Mouse (Mus musculus) forebrain, embryonic 13.5 days (tissue): ENCODE results near the gene Myo16. TPM values are rescaled to one million over a fixed set of nuclear protein-coding genes. Genes with fewer than 3 reads are reported as not detected.

Experiments
- ATAC-seq: fragments of 200-750 bp; cut with Nextera tagmentation; 2 replicates; pipeline ENCODE4 v1.8.0; 2017
- H3K27ac ChIP-seq: fragments of 300-500 bp; sonication (generic); 2 replicates; pipeline ENCODE4 v1.5.1; 2015; ENCODE audit warnings: inconsistent platforms, mild to moderate bottlenecking, moderate library complexity
- H3K27me3 ChIP-seq: fragments of 300-500 bp; sonication (generic); 2 replicates; pipeline ENCODE4 v1.6.1; 2015; ENCODE audit warnings: mild to moderate bottlenecking, inconsistent platforms
- H3K36me3 ChIP-seq: fragments of 300-500 bp; sonication (generic); 2 replicates; pipeline ENCODE4 v1.6.1; 2015; ENCODE audit warnings: mild to moderate bottlenecking, inconsistent platforms; ENCODE audit not compliant: poor library complexity, severe bottlenecking
- H3K4me1 ChIP-seq: fragments of 300-500 bp; sonication (generic); 2 replicates; pipeline ENCODE4 v1.6.1; 2015; ENCODE audit warnings: inconsistent platforms
- H3K4me2 ChIP-seq: fragments of 300-500 bp; sonication (generic); 2 replicates; pipeline ENCODE4 v1.6.1; 2015; ENCODE audit warnings: inconsistent platforms, mild to moderate bottlenecking, moderate library complexity
- H3K4me3 ChIP-seq: fragments of 300-500 bp; sonication (generic); 2 replicates; pipeline ENCODE4 v1.5.1; 2015; ENCODE audit warnings: mild to moderate bottlenecking, inconsistent platforms
- H3K9ac ChIP-seq: fragments of 300-500 bp; sonication (generic); 2 replicates; pipeline ENCODE4 v1.6.1; 2015; ENCODE audit warnings: mild to moderate bottlenecking, inconsistent platforms
- H3K9me3 ChIP-seq: fragments of 300-500 bp; sonication (generic); replicated peaks from 2 replicates; pipeline ENCODE4 v1.6.1; 2016; ENCODE audit warnings: inconsistent platforms
- WGBS: fragments of 180-500 bp; shearing (Covaris S2); methylation state at CpG from one replicate; pipeline ENCODE4 v1.1.7; 2015; 5-methylcytosine and 5-hydroxymethylcytosine counted together
- polyA plus RNA-seq: library from polyadenylated mRNA; unstranded; fragments of >200 nt; fragmentation: Nextera tagmentation; extraction: Ambion mirVana; gene quantifications from 2 replicates; pipeline ENCODE4 v1.2.1, GENCODE M21; 2015

Gene Myo16
- polyA plus RNA-seq, 1 experiment from 2014 or later: 2.0 TPM

DNA sequence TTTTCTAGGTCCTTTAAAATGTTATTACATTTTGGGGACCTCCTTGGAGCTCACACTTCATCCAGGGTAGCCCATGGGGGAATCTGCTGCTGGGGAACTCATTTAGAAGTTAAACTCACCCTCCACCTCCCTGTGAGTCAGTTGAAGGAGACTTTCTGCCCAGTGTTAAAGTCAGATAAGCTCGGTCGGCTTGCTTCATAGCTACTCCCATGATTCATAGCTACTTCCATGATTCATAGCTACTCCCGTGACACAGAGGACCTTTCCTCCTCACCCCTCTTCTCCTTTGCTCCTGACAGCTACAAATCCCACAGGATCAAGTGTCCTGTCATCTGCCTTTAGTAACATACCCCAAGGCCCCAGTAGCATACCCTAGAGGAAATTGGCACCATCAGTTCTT, 89.6 kb downstream of the Myo16 start:
- 87% methylated on average over 3 of the region's 3 CpGs for WGBS
- H3K4me3 ChIP-seq: no peak overlapping the region
- no peaks in the 10 kb centered on the region for H3K27me3 ChIP-seq
- H3K36me3 ChIP-seq: no peaks in the 10 kb centered on the region
- H3K27ac ChIP-seq: no peak overlapping the region
- no peaks in the 10 kb centered on the region for H3K4me1 ChIP-seq
- no peaks in the 10 kb centered on the region for H3K9me3 ChIP-seq
- H3K9ac ChIP-seq: no peak overlapping the region
- H3K4me2 ChIP-seq: no peak overlapping the region
- ATAC-seq: no peak

DNA sequence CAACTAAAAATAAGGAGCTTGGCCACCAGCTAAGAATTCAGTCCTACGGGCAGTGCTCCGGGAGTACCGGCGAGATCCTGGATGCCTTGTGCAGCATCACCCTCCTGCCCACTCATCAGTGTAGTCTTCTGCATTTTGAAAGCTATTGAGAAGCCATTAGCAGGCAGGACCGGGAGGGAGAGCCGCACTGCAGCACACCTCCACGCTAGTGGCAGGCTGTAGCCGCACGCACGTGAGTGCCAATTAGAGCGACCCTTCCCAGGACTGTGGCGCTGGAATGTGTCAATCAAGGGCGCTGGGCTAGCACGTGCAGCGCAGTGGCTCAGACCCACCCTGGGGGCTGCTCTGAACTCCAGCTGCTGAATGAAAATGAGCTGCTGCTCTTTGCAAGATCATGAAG, 95.4 kb downstream of the Myo16 start:
- peak overlapping the region; percentile 27 for H3K4me3 ChIP-seq
- peak; percentile 94 for ATAC-seq
- H3K4me1 ChIP-seq: peaks cover 9% of the 10 kb centered on the region
- H3K27ac ChIP-seq: no peak overlapping the region
- under 1% methylated on average over 15 of the region's 15 CpGs for WGBS
- no peaks in the 10 kb centered on the region for H3K36me3 ChIP-seq
- 0 out of 2 replicates have a peak overlapping the region, but pooled peaks have one; percentile 22 for H3K9ac ChIP-seq
- H3K27me3 ChIP-seq: peaks cover 9% of the 10 kb centered on the region; the same call in 1 of the 2 replicates
- H3K9me3 ChIP-seq: no peaks in the 10 kb centered on the region
- H3K4me2 ChIP-seq: peak overlapping the region; percentile 61

DNA sequence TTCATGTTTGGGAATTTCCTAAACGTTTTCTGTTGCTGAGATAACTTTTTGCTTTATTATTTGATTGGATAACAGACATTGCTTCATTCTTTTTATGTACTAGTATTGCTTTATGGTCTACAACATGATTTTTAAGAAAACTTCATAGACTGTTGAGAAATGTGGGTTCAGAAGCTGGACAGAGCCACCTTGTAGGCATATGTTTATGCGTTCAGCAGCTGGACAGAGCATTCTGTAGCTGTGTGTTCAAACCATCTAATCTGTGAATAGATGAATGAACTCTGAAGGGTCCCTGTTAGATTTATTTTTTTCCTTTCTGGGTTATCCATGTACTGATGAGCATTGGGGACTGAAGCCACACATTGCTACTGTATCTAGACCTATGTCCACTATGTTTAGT, 102.0 kb downstream of the Myo16 start:
- no peaks in the 10 kb centered on the region for H3K9me3 ChIP-seq
- no peak for ATAC-seq
- WGBS: 71% methylated on average over 2 of the region's 2 CpGs

DNA sequence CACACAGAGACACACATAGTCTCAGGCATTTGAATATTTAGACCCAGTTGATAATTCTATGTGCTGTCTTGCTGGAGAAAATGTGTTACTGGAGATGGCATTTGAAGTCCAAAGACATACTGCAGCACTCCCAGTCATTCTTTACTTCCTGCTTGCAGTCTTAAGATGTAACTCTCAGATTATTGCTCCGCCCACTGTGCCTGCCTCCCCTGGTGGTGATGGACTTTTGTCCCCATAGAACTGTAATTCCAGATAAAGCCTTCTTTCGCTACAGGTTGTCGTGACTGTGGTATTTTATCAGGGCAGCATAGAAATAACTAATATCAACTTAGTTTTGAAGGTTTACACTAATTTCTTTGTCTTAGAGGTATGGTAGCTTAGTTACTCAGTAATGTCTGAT, 102.9 kb downstream of the Myo16 start:
- H3K9ac ChIP-seq: no peak overlapping the region
- WGBS: 91% methylated on average over 3 of the region's 3 CpGs
- H3K4me3 ChIP-seq: no peak overlapping the region
- no peak overlapping the region for H3K27ac ChIP-seq
- no peak for ATAC-seq
- no peaks in the 10 kb centered on the region for H3K36me3 ChIP-seq
- H3K27me3 ChIP-seq: no peaks in the 10 kb centered on the region
- H3K9me3 ChIP-seq: no peaks in the 10 kb centered on the region
- H3K4me2 ChIP-seq: no peak overlapping the region
- no peaks in the 10 kb centered on the region for H3K4me1 ChIP-seq

More for the DNA sequence above, 102.0 kb downstream of the Myo16 start:
- H3K36me3 ChIP-seq: no peaks in the 10 kb centered on the region
- H3K27ac ChIP-seq: no peak overlapping the region
- H3K9ac ChIP-seq: no peak overlapping the region
- H3K4me1 ChIP-seq: no peaks in the 10 kb centered on the region
- H3K27me3 ChIP-seq: 0 out of 2 replicates have a peak, but pooled peaks cover 3% of the 10 kb centered on the region
- H3K4me2 ChIP-seq: no peak overlapping the region
- H3K4me3 ChIP-seq: no peak overlapping the region

DNA sequence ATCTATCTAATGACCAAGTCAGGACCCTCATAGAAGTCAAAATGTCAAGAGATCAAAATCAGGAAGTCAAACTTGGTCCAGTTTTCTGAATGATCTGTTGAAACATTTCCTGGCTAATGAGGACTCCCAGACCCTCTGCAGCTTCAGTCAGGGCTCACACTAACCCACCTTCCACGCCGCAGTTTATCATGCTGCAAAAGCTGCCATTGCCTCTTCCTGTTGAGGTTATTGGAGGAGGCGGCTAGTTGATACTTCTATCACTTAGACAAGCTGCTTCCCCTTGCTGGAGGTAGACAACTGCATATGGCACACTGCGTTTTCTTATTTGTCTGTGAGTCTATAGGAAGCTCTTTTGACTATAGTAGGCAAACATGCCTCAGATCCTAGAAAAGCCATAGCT, 116.4 kb downstream of the Myo16 start:
- Histone ChIP-seq H3K4me1 (no peaks in the 10 kb centered on the region), H3K9ac (no peak overlapping the region), H3K27me3 (no peaks in the 10 kb centered on the region), H3K9me3 (no peaks in the 10 kb centered on the region), H3K36me3 (no peaks in the 10 kb centered on the region), H3K4me2 (no peak overlapping the region), H3K27ac (no peak overlapping the region), H3K4me3 (no peak overlapping the region)
- 91% methylated on average over 4 of the region's 4 CpGs for WGBS
- ATAC-seq: no peak

DNA sequence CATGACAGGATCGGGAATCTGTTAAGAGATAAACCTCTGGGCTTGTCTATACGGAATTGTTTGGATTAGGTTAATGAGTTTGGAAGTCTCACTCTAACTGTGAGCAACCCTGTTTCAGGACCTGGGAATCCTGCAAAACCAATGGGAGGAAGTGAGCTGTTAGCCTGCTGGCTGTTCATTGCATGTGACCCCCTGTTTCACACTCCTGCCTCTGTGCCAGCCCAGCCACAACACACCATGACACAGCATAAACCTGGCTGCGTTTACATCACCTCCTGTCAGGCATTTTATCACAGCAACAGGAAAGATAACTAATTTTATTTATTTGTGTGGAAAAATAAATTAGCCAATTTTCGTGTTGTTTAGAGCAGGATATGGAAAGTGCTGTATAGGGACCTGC, 138.9 kb downstream of the Myo16 start:
- Histone ChIP-seq H3K9me3 (no peaks in the 10 kb centered on the region), H3K4me3 (no peak overlapping the region), H3K36me3 (no peaks in the 10 kb centered on the region), H3K4me1 (no peaks in the 10 kb centered on the region), H3K4me2 (no peak overlapping the region), H3K9ac (no peak overlapping the region), H3K27me3 (no peaks in the 10 kb centered on the region), H3K27ac (no peak overlapping the region)
- WGBS: 75% methylated on average over 4 of the region's 4 CpGs
- ATAC-seq: no peak

DNA sequence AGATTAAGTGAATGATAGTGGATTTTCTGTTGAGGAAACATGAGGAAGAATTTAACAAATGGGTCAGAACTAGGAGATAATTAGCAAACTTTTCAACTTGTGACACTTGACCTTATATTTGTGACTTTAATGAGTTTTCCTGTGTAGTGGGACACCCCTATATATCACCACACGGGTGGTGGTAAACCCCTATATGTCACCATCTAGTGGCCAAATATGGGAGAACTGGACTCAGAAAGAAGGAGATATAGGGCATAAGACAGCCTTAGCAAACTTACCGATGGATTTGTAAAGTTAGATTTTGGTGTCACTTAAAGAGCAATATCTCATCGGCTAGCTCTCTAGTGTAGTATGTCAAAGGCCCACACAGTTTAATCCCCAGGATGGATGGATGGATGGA, 147.1 kb downstream of the Myo16 start:
- WGBS: 55% methylated on average over 3 of the region's 3 CpGs
- Histone ChIP-seq H3K4me1 (0 out of 2 replicates have a peak, but pooled peaks cover 17% of the 10 kb centered on the region), H3K36me3 (no peaks in the 10 kb centered on the region), H3K27me3 (no peaks in the 10 kb centered on the region), H3K27ac (no peak overlapping the region), H3K4me3 (no peak overlapping the region), H3K9me3 (no peaks in the 10 kb centered on the region), H3K4me2 (no peak overlapping the region), H3K9ac (no peak overlapping the region)
- no peak for ATAC-seq

DNA sequence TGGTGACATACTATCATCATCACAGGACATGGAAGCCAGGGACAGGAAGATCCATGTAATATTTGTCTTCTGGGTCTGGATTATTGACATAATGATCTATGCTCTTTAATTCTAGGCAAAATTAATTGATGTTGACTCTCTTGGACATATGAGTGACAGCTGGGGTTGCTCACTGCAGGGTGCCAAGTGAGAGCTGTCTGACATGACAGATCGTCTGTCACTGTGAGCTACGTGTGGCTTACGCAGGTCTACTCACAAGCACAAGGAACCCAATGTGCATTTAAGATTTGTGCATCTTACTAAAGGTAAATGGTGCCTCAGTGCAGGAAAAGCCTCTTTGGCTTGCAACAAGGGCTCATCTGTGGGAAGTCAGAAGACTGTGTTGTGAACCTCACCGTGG, 149.3 kb downstream of the Myo16 start:
- ATAC-seq: peak; percentile 55; the same call in 1 of the 2 replicates
- H3K36me3 ChIP-seq: no peaks in the 10 kb centered on the region

DNA sequence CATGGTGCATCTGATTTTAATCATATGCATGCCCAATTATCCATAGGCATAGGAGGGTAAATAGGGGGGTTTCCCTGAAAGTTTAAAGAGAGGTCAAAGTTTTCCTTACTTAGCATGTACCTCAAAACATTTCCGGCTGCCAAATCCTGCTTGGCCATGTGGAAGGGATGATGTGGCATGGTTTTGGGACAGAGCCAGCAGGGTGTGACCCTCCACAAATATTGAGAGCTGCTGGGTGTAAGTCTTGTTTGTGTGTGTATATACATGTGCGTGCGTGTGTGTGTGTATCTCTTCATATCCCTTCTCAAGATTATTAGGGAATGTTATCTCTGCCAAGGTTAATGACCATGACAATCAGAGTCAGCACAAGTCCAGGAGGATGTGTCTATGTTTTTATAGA, 150.3 kb downstream of the Myo16 start:
- no peaks in the 10 kb centered on the region for H3K9me3 ChIP-seq
- ATAC-seq: no peak
- WGBS: 89% methylated on average over 3 of the region's 3 CpGs
- no peaks in the 10 kb centered on the region for H3K36me3 ChIP-seq
- H3K27me3 ChIP-seq: no peaks in the 10 kb centered on the region
- no peak overlapping the region for H3K4me2 ChIP-seq
- 0 out of 2 replicates have a peak, but pooled peaks cover 17% of the 10 kb centered on the region for H3K4me1 ChIP-seq
- H3K4me3 ChIP-seq: no peak overlapping the region
- H3K9ac ChIP-seq: no peak overlapping the region
- no peak overlapping the region for H3K27ac ChIP-seq

More for the DNA sequence above, 149.3 kb downstream of the Myo16 start:
- Histone ChIP-seq H3K9ac (no peak overlapping the region), H3K4me2 (no peak overlapping the region), H3K27me3 (no peaks in the 10 kb centered on the region), H3K27ac (0 out of 2 replicates have a peak overlapping the region, but pooled peaks have one; percentile 36), H3K4me3 (no peak overlapping the region), H3K4me1 (0 out of 2 replicates have a peak, but pooled peaks cover 17% of the 10 kb centered on the region), H3K9me3 (no peaks in the 10 kb centered on the region)
- WGBS: 65% methylated on average over 4 of the region's 4 CpGs

DNA sequence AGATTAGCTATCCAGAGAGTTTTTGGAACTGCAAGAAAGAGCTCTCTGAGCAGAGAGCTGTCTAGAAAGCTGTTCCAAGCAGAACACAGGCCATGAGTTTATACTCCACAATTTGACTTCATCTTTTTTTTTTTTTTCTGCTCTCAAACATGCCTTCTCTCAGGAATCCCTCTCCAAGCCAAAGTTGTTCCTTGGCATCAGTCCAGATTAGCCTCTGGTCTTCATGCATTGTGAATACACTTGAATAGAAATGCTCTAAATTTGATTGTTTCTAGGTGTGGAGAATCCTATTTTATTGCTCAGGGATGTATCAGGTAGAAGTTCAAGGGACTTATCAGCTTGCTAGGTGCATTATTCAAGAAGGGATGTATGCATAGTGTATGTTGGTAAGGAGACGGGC, 151.0 kb downstream of the Myo16 start:
- 76% methylated on average over 1 of the region's 1 CpGs for WGBS

DNA sequence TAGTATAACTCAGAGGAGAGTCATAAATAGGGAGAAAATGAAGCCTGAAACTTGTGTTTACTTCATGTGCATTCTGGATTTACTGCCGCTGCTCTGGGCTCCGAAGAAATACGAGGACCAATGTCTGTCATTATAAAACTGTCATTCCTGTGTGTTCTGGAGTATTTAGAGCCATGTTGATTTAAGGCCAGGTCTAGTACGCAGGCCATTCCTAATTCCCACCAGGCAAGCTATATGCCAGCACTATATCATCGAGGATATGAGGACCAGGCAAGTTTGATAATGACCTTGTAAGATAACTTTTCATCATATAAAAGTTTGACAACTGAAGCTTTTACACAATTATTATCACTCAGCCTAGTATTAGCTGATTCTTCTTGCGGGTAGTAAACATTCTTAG, 153.6 kb downstream of the Myo16 start:
- no peaks in the 10 kb centered on the region for H3K9me3 ChIP-seq
- H3K27me3 ChIP-seq: no peaks in the 10 kb centered on the region
- H3K9ac ChIP-seq: no peak overlapping the region
- ATAC-seq: no peak
- 88% methylated on average over 6 of the region's 6 CpGs for WGBS
- H3K4me3 ChIP-seq: no peak overlapping the region
- H3K4me1 ChIP-seq: 0 out of 2 replicates have a peak, but pooled peaks cover 17% of the 10 kb centered on the region
- no peak overlapping the region for H3K4me2 ChIP-seq
- no peak overlapping the region for H3K27ac ChIP-seq
- no peaks in the 10 kb centered on the region for H3K36me3 ChIP-seq

More for the DNA sequence above, 151.0 kb downstream of the Myo16 start:
- ATAC-seq: no peak
- no peaks in the 10 kb centered on the region for H3K36me3 ChIP-seq
- H3K9me3 ChIP-seq: no peaks in the 10 kb centered on the region
- no peak overlapping the region for H3K9ac ChIP-seq
- H3K4me3 ChIP-seq: no peak overlapping the region
- 0 out of 2 replicates have a peak, but pooled peaks cover 17% of the 10 kb centered on the region for H3K4me1 ChIP-seq
- no peaks in the 10 kb centered on the region for H3K27me3 ChIP-seq
- no peak overlapping the region for H3K4me2 ChIP-seq
- no peak overlapping the region for H3K27ac ChIP-seq

DNA sequence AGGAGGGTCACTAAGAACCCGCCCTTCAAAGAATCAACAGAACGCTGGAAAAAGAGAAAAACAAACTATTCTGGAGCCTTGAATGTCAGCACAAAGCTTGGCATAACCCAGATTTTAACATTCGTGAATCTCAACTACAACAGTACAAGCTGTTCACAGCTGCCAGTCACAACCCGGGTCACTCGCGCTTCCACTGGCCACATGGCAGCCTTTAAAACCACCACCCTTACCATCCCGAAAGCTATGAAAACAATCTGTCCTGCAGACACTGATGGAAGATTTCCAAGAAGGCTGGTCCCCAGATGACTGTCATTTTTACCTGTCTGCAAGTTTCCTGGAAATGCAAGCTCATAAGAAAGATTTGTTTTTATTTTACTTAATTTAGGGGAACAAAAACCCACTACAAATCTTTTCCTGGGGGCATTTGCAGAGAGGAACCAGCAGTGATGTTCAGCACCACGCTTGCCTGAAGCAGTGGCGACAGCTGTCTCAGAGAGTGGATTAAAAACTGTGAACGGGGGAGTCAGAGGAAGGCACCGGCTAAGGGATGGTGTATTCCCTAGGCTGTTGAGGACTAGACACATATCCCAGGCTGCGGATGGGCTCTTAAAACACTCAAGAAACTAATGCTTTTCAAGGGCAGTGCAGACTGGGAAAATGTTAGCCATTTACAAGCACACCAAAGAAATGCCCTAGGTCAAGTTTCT, 154.2 kb downstream of the Myo16 start:
- no peak overlapping the region for H3K27ac ChIP-seq
- 67% methylated on average over 12 of the region's 12 CpGs for WGBS
- no peak for ATAC-seq

DNA sequence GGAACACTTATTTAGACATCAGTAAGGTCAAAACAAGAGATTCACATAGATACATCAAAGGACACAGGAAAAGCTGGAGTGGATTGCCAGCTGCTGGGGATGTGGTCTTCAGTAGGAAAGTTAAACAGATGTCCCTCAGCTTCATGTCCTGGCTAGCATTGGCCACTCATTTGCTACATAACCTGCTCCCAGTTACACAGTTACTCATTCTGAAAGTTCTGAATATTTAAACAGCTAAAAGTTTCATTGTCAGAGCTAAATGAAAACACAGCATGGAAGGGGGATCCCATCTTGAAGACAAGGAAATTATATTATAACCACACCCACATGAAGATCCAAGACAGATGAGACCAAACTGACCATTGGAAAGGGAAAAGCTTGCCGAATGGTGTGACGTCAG, 156.8 kb downstream of the Myo16 start:
- Histone ChIP-seq H3K9me3 (no peaks in the 10 kb centered on the region), H3K36me3 (no peaks in the 10 kb centered on the region), H3K4me1 (no peaks in the 10 kb centered on the region), H3K4me3 (no peak overlapping the region), H3K27ac (no peak overlapping the region), H3K4me2 (no peak overlapping the region), H3K27me3 (no peaks in the 10 kb centered on the region), H3K9ac (no peak overlapping the region)
- 82% methylated on average over 2 of the region's 2 CpGs for WGBS
- ATAC-seq: no peak

More for the DNA sequence above, 154.2 kb downstream of the Myo16 start:
- Histone ChIP-seq H3K9ac (no peak overlapping the region), H3K4me1 (0 out of 2 replicates have a peak, but pooled peaks cover 17% of the 10 kb centered on the region), H3K4me2 (no peak overlapping the region), H3K4me3 (no peak overlapping the region), H3K27me3 (no peaks in the 10 kb centered on the region), H3K36me3 (no peaks in the 10 kb centered on the region), H3K9me3 (no peaks in the 10 kb centered on the region)
